Mouse (Mus musculus) hindbrain, embryonic 14.5 days (tissue): ENCODE measurements around the gene Col24a1. TPM values are rescaled to one million over a fixed set of nuclear protein-coding genes. Genes with fewer than 3 reads are reported as not detected.
"Not testable (repeated sequence)": the region's sequence is repeated elsewhere in the genome, so short reads cannot be mapped to it uniquely, and the experiment has no call there.

ENCODE experiments used
- ATAC-seq: fragments of 200-750 bp; cut with Nextera tagmentation; 2 replicates; pipeline ENCODE4 v1.8.0; 2017; ENCODE audit warnings: moderate number of reproducible peaks, mild to moderate bottlenecking, moderate TSS enrichment, moderate library complexity; ENCODE audit not compliant: low FRiP score
- DNase-seq: peaks from one replicate; pipeline ENCODE4 v3.0.0-alpha.2; 2015; ENCODE audit warnings: low spot score
- H3K27ac ChIP-seq: fragments of 300-500 bp; sonication (generic); 2 replicates; pipeline ENCODE4 v1.5.1; 2014; ENCODE audit warnings: mild to moderate bottlenecking, moderate library complexity
- H3K27me3 ChIP-seq: fragments of 300-500 bp; sonication (generic); 2 replicates; pipeline ENCODE4 v1.6.1; 2014; ENCODE audit warnings: mild to moderate bottlenecking, low read length, mixed read lengths; ENCODE audit not compliant: control insufficient read depth, insufficient read depth
- H3K36me3 ChIP-seq: fragments of 300-500 bp; sonication (generic); replicated peaks from 2 replicates; pipeline ENCODE4 v1.6.1; 2014; ENCODE audit not compliant: control insufficient read depth, insufficient read depth
- H3K4me1 ChIP-seq: fragments of 300-500 bp; sonication (generic); replicated peaks from 2 replicates; pipeline ENCODE4 v1.6.1; 2014; ENCODE audit warnings: antibody characterized with exemption, low read length, mixed read lengths; ENCODE audit not compliant: control insufficient read depth, insufficient read depth
- H3K4me2 ChIP-seq: fragments of 300-500 bp; sonication (generic); replicated peaks from 2 replicates; pipeline ENCODE4 v1.6.1; 2014; ENCODE audit warnings: mild to moderate bottlenecking, moderate library complexity
- H3K4me3 ChIP-seq: fragments of 300-500 bp; sonication (generic); replicated peaks from 2 replicates; pipeline ENCODE4 v1.5.1; 2014; ENCODE audit warnings: mild to moderate bottlenecking, low read length
- H3K9ac ChIP-seq: fragments of 300-500 bp; sonication (generic); 2 replicates; pipeline ENCODE4 v1.6.1; 2014
- H3K9me3 ChIP-seq: fragments of 300-500 bp; sonication (generic); 2 replicates; pipeline ENCODE4 v1.6.1; 2016; ENCODE audit warnings: low read length; ENCODE audit not compliant: control insufficient read depth
- WGBS: fragments of 180-500 bp; shearing (Covaris S2); extraction: QIAGEN DNeasy Blood & Tissue Kit; methylation state at CpG from one replicate; pipeline ENCODE4 v1.1.7; 2014; 5-methylcytosine and 5-hydroxymethylcytosine counted together
- polyA plus RNA-seq: library from polyadenylated mRNA; unstranded; fragments of >200 nt; fragmentation: Nextera tagmentation; extraction: Ambion mirVana; gene quantifications from 2 replicates; pipeline ENCODE4 v1.2.1, GENCODE M21; 2014

The Col24a1 gene
- polyA plus RNA-seq, 1 experiment from 2014 or later: 1.1 TPM

GRCm38 (mm10) chr3:145420421-145420820 lies 128.1 kb downstream of the Col24a1 start:
- DNase-seq: no peak
- ATAC-seq: no peak
- Histone ChIP-seq H3K27me3 (no peaks in the 10 kb centered on the region), H3K4me1 (no peaks in the 10 kb centered on the region), H3K9ac (no peak overlapping the region), H3K4me3 (no peak overlapping the region), H3K9me3 (no peaks in the 10 kb centered on the region), H3K36me3 (no peaks in the 10 kb centered on the region), H3K4me2 (no peak overlapping the region), H3K27ac (no peak overlapping the region)
- 84% methylated on average over 2 of the region's 2 CpGs for WGBS

DNA sequence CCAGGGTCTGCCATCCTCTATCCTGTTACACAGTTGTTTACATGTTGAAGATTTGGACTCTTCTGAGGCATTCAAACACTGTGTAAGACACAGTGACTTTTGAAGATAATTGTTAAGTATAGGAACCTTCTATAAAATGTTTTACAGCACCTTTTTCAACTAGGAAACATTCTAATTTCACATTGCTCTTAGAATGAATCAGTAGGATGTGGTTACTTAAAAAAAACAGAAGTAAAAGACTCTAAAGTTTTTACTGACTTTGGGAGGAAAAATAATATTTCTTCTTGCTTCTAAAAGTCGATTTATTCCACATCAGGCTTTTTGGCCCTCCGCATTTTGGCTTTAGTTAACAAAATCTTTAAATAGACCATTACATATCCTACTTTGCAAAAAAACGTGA lies 129.8 kb downstream of the Col24a1 start:
- 94% methylated on average over 3 of the region's 3 CpGs for WGBS
- Histone ChIP-seq H3K9me3 (no peaks in the 10 kb centered on the region), H3K4me2 (no peak overlapping the region), H3K27me3 (no peaks in the 10 kb centered on the region), H3K4me1 (no peaks in the 10 kb centered on the region), H3K4me3 (no peak overlapping the region), H3K9ac (no peak overlapping the region), H3K27ac (no peak overlapping the region), H3K36me3 (no peaks in the 10 kb centered on the region)
- DNase-seq (no peak), ATAC-seq (no peak)

GRCm38 (mm10) chr3:145438352-145438751 lies 146.1 kb downstream of the Col24a1 start:
- H3K36me3 ChIP-seq: no peaks in the 10 kb centered on the region
- DNase-seq (no peak), ATAC-seq (no peak)
- H3K4me3 ChIP-seq: no peak overlapping the region
- H3K27me3 ChIP-seq: no peaks in the 10 kb centered on the region
- WGBS: 80% methylated on average over 7 of the region's 7 CpGs
- no peaks in the 10 kb centered on the region for H3K9me3 ChIP-seq
- no peak overlapping the region for H3K27ac ChIP-seq
- H3K4me1 ChIP-seq: no peaks in the 10 kb centered on the region
- no peak overlapping the region for H3K4me2 ChIP-seq
- H3K9ac ChIP-seq: no peak overlapping the region

GRCm38 (mm10) chr3:145439086-145439485 lies 146.8 kb downstream of the Col24a1 start:
- no peak for ATAC-seq
- no peaks in the 10 kb centered on the region for H3K36me3 ChIP-seq
- 87% methylated on average over 7 of the region's 7 CpGs for WGBS
- H3K27ac ChIP-seq: no peak overlapping the region
- no peak overlapping the region for H3K9ac ChIP-seq
- no peaks in the 10 kb centered on the region for H3K27me3 ChIP-seq
- DNase-seq: no peak
- H3K9me3 ChIP-seq: no peaks in the 10 kb centered on the region
- H3K4me2 ChIP-seq: no peak overlapping the region
- no peaks in the 10 kb centered on the region for H3K4me1 ChIP-seq
- H3K4me3 ChIP-seq: no peak overlapping the region

- H3K27me3 ChIP-seq: no peaks in the 10 kb centered on the region
- ATAC-seq (no peak), DNase-seq (no peak)
- no peak overlapping the region for H3K9ac ChIP-seq
- no peak overlapping the region for H3K4me3 ChIP-seq
- H3K4me1 ChIP-seq: no peaks in the 10 kb centered on the region
- H3K36me3 ChIP-seq: no peaks in the 10 kb centered on the region
- WGBS: 70% methylated on average over 1 of the region's 1 CpGs
- no peak overlapping the region for H3K27ac ChIP-seq
- no peaks in the 10 kb centered on the region for H3K9me3 ChIP-seq
- H3K4me2 ChIP-seq: no peak overlapping the region
These were observed 148.7 kb downstream of the Col24a1 start for GRCm38 (mm10) chr3:145440993-145441392.

GRCm38 (mm10) chr3:145442268-145442667 lies 150.0 kb downstream of the Col24a1 start:
- Histone ChIP-seq H3K36me3 (no peaks in the 10 kb centered on the region), H3K27me3 (no peaks in the 10 kb centered on the region), H3K9me3 (no peaks in the 10 kb centered on the region), H3K27ac (no peak overlapping the region), H3K4me2 (no peak overlapping the region), H3K4me1 (no peaks in the 10 kb centered on the region), H3K9ac (no peak overlapping the region), H3K4me3 (no peak overlapping the region)
- 90% methylated on average over 1 of the region's 1 CpGs for WGBS
- ATAC-seq (no peak), DNase-seq (peak; percentile 50)

DNA sequence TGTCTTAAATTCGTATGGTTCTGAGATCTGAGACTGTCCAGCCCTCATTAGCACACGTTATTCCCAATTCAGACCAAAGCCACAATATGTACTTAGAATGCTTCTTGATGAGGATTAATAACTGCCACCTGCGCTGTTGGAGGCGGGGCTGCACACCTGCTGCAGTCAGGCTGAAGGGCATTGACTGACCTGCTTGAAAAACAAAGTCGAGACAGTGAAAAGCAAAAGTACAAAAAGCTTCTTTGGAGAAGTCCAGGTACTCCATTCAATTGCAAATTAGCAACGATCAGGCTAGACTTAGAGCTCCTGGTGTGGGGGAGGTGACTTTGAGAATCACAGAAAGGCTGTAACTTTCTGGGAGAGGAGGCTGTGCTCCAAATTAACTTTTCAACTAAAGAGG lies 150.9 kb downstream of the Col24a1 start:
- DNase-seq, H3K4me1 ChIP-seq, H3K9ac ChIP-seq, H3K4me2 ChIP-seq, H3K9me3 ChIP-seq, H3K27me3 ChIP-seq, H3K4me3 ChIP-seq, ATAC-seq, H3K36me3 ChIP-seq, H3K27ac ChIP-seq: not testable (repeated sequence)
- WGBS: 44% methylated on average over 6 of the region's 6 CpGs

- Histone ChIP-seq H3K27ac (no peak overlapping the region), H3K9me3 (no peaks in the 10 kb centered on the region), H3K36me3 (no peaks in the 10 kb centered on the region), H3K4me1 (no peaks in the 10 kb centered on the region), H3K27me3 (no peaks in the 10 kb centered on the region), H3K4me3 (no peak overlapping the region), H3K4me2 (no peak overlapping the region), H3K9ac (no peak overlapping the region)
- ATAC-seq: no peak
- WGBS: 70% methylated on average over 5 of the region's 5 CpGs
- DNase-seq: no peak
These were observed 164.8 kb downstream of the Col24a1 start for GRCm38 (mm10) chr3:145457039-145457438.

- 78% methylated on average over 7 of the region's 7 CpGs for WGBS
- H3K27ac ChIP-seq: no peak overlapping the region
- no peaks in the 10 kb centered on the region for H3K4me1 ChIP-seq
- ATAC-seq (no peak), DNase-seq (no peak)
- H3K4me2 ChIP-seq: no peak overlapping the region
- H3K4me3 ChIP-seq: no peak overlapping the region
- H3K9ac ChIP-seq: no peak overlapping the region
- H3K36me3 ChIP-seq: no peaks in the 10 kb centered on the region
- no peaks in the 10 kb centered on the region for H3K9me3 ChIP-seq
- H3K27me3 ChIP-seq: no peaks in the 10 kb centered on the region
These were observed 170.1 kb downstream of the Col24a1 start for GRCm38 (mm10) chr3:145462351-145462750.

- WGBS: 33% methylated on average over 2 of the region's 2 CpGs
- H3K9ac ChIP-seq: no peak overlapping the region
- no peak overlapping the region for H3K4me3 ChIP-seq
- H3K27me3 ChIP-seq: no peaks in the 10 kb centered on the region
- no peaks in the 10 kb centered on the region for H3K9me3 ChIP-seq
- H3K27ac ChIP-seq: no peak overlapping the region
- H3K36me3 ChIP-seq: no peaks in the 10 kb centered on the region
- DNase-seq: no peak
- no peaks in the 10 kb centered on the region for H3K4me1 ChIP-seq
- ATAC-seq: no peak
- H3K4me2 ChIP-seq: no peak overlapping the region
These were observed 171.5 kb downstream of the Col24a1 start for GRCm38 (mm10) chr3:145463731-145464130.
